Mouse (Mus musculus) Muller cell, postnatal 12 days (primary cell): ENCODE measurements around the gene Grap2.
A peak's percentile ranks its signal among the peaks of the same experiment; 100 is the strongest.

Source experiments
- DNase-seq: peaks from one replicate; pipeline ENCODE4 v3.0.0-alpha.2; 2015; ENCODE audit errors: inconsistent ontology term

Grap2 gene

GRCm38 (mm10) chr15:80636757-80637372 lies 64.5 kb downstream of the Grap2 start:
- DNase-seq, result no peak

DNA sequence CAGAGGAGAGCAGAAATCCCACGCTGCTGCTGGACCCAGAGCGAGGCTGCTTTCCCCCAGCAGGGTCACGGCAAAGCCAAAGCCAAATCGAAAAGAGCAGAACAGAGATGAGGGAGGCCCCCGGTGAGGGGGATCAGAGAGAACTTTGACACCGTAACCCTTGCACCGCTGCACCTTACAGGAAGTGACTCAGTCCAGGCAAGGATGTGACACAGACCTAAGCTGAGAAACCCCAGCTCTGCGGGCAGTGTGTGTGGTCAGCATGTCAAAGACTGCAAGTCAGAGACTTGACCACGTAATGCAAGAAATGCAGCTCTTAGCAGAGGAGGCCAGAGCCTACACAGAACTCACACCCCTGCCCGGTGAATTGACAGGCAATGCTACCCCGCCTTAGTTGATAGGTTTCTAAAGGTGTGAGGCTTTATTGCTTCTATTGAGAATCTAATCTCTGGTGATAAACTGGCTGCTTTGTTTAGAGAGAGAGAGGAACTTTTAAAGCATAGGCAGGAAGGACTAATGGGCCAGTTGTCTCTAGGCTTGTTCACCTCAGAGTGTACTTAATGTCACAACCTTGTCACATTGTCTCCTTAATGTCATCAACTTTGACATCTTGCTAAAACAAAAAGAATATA lies 66.8 kb downstream of the Grap2 start:
- DNase-seq, result peak; percentile 30

- no peak for DNase-seq
Measured at GRCm38 (mm10) chr15:80639874-80640273, 67.5 kb downstream of the Grap2 start.

DNA sequence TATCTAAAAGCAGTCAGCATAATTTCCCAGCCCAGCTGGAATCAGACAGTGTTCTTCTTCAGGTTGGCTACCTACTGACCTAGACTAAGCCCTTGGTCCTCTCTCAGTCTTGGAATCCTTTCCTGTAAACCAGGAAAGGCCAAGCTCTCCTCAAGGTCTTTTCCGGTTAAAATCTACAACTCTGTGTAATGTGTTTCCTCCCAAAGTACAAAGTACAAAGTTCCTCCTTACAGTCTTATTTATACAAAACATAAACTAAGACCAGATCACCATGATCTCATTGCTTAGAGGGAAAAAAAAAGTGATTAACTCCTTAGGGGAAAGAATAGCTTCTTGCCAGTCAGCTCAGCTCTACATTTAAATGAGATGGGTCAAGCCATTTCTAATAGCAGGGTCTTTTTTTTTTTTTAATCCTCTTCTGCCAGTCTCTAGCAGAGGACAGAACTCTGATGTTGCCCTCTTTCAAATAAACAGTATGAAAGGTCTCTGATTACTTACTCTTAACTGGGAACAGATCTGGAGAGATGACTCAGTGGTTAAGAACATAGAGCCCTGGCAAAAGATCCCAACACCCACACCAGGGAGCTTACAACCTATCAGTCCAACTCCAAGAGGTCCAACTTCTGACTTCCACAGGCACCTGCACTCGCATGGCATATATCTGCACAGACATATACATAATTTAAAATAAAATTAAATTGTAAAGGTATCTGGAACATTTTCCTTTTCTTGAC lies 69.5 kb downstream of the Grap2 start:
- DNase-seq, result no peak

GRCm38 (mm10) chr15:80645006-80645797 lies 72.8 kb downstream of the Grap2 start:
- DNase-seq, result no peak

DNA sequence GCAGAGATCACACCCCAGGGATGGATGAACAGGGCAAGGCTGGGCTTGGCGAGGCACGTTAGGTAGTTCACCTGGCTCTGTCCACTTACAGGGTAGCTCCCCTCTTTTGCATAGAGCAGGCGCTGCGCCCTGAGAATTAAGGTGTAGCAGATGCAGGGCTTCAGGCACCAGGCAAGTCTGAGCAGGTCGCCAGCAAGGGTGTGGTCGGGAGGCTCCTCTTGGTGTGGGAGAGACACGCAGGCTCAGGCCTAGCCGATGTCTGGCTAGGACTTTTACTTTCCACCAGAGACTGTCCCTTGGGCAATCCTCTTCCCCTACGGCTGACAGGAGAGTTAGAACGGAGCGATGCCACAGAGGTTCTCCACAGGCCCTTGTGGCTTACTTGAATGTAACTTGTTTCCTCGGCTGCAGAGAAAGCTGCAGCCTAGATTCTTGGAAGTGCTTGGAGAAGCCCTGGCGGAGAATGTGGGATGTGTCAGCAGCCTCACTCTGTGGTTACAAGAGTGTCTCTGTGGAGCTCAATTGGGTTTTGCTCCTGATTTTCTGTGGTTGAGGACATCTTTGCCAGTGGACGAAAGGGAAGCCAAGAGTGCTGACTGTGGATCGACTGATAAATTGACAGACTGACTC lies 76.7 kb downstream of the Grap2 start:
- DNase-seq, result no peak

GRCm38 (mm10) chr15:80650412-80650811 lies 78.0 kb downstream of the Grap2 start:
- DNase-seq, result no peak

DNA sequence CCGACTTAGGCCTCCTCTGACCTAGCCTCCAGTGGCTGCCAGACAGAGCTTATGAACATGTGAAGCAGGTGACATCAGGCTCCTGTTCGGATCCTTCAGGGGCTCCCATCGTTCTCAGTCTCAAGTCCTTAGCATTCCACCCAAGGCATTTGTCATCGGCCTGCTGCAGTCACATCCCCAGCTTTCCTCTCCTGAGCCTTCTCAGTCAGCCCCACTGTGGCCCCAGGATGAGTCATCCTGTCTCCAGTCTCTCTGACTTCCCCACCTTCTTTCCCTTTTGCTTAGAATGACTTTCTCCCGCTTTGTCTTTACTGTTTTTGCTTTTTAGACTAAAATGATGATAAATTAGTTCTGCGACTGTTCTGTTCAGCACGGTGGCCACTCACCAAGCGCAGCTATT lies 81.5 kb downstream of the Grap2 start:
- no peak for DNase-seq

DNA sequence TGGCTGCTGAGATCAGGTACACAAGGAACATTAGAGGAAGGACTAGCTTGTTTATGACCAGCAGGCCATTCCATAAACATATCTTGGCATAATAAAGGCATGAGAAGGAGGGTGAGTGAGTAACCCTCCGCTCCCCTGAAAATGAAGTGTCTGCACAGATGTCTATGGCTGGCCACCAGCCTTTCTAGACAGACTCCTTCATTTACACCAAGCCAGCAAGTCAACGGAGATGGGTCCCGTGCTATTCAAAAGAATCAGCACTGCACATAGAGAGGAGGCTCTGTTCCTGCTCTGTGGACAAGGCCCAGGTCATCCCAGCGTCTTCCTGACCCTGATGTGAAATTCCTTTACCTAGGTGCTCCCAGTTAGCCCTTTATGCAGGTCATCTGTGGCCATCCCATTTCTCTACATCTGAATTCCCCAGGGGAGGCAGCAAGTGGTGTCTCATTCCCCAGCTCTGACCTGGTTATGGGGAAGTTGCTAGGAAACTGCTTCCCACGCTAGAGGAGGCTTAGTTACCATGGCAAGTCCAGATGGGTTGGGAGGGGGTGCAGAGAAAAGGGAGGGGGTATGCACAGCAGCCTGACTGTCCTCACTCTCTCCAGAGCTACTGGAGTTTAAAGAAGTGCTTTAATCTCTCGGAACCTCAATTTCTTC lies 86.5 kb downstream of the Grap2 start:
- DNase-seq, result no peak

- no peak for DNase-seq
Measured at GRCm38 (mm10) chr15:80660963-80661362, 88.6 kb downstream of the Grap2 start.

- DNase-seq, result no peak
Measured at GRCm38 (mm10) chr15:80664444-80664843, 92.0 kb downstream of the Grap2 start.

- DNase-seq, result peak; percentile 49
Measured at GRCm38 (mm10) chr15:80671295-80672252, 99.2 kb downstream of the Grap2 start, which contains the start of gene Fam83f. TSS of gene Fam83f (plus strand) at chr15:80671847.

- DNase-seq, result no peak
Measured at GRCm38 (mm10) chr15:80672810-80673209, 100.4 kb downstream of the Grap2 start.

GRCm38 (mm10) chr15:80673337-80674095 lies 101.1 kb downstream of the Grap2 start:
- peak; percentile 66 for DNase-seq

GRCm38 (mm10) chr15:80674700-80675099 lies 102.3 kb downstream of the Grap2 start:
- DNase-seq, result no peak

DNA sequence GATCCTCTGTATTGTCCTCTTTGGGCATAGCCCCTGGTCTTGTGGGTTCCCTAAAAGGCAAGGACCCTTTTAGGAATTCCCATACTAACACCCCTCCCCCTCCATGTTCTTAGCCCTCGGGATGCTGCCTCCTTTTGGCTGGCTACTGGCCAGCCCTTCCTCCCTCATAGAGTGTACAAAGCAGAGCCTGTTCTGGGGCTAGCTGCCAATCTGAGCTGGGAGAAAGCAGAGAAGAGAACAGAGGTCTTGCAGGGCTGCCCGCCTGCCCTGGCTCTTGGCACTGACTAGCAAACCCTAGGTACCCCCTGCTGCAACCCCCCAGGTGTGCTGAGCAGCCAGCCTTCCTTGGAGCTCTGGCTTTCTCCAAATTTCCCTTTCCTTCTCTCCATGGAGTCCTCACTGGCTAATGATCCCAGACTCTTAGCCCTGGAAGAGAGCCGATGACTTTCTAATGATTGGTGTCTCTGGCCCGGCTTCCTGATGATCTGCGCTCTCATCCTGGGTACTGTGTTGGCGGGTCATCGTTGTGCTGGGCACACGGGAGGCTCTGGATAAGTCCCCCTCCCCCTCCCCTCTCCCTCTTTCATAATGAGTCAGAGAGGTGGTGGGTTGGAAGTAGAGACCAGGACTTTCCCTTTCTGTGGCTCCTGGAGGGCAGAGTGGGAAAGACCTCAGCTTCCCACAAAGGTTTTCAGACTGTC lies 107.3 kb downstream of the Grap2 start:
- peak; percentile 79 for DNase-seq

DNA sequence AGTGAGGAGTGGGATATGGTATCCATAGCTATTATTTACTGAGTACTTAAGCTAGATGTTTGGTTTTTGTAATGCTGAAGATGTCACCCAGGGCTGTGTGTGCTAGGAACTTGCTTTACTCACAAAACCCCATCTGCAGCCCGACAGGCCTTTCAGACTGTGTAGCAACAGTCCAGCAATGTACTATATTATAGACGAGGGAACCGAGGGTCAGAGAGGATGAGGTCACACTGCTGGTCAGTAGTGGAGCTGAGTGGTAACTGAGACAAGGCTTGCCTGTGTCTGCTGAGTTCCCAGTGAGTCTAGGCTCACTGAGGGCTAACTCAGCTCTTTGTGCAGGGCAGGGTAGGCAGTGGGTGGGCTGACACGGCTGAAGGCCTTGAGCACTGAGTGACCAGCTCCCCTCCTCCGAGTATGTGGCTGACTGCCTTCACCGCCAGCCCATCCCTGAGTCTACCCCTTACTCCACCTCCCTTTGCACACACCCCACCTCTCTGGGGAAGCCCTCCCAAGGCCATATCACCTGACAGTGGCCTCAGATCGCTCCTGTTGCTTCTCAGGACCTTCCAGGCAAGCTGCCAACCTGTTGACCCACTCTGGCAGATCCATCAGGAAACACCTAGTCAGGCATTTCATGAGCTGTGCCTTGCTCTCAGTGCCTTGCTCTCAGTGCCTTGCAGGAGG lies 108.1 kb downstream of the Grap2 start:
- DNase-seq, result peak; percentile 16

- peak; percentile 43 for DNase-seq
Measured at GRCm38 (mm10) chr15:80681466-80681881, 109.1 kb downstream of the Grap2 start.
